Mouse (Mus musculus): ENCODE measurements around the gene D1Ertd622e. TPM values are rescaled to one million over a fixed set of nuclear protein-coding genes. Genes with fewer than 3 reads are reported as not detected.
A peak's percentile ranks its signal among the peaks of the same experiment; 100 is the strongest.

D1Ertd622e gene
- polyA plus RNA-seq, 1 experiment from 2014 or later, result 41.2 TPM

DNA sequence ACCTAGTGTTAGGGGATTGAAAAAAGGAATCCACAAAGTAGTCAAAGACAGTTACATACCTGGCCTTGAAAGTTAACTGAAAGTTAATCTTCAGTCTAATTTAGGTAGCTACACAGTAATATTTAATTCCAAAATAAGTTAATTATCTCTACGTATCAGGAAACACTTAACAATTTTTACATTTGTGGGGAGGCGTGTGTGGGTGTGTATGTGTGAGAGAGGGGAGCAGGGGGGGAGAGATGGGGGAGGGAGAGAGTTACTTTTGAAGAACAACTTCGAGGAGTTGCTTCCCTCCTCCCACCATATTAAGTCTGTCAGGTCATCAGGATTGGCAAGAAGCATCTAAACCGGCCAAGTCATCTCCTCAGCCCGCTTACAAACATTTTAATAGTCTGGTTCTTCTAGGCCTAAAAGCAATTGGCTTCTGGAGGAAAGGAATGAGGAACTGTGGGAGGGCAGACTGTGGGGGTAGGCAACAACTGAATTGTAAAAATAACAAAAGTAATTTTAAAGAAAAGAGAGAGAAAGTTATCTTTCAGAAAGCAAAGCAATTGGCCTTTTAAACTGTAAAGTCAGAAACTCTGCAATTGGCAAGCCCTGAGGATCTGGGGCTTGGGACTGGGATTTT is 29.9 kb downstream of the D1Ertd622e start:
- no peak for ATAC-seq (ENCODE audit: low read depth)
- Histone ChIP-seq H3K4me3 (no peak overlapping the region), H3K4me2 (no peak overlapping the region), H3K4me1 (replicated peaks) (peaks cover 19% of the 10 kb centered on the region), H3K27me3 (no peaks in the 10 kb centered on the region), H3K36me3 (no peaks in the 10 kb centered on the region), H3K27ac (replicated peaks) (no peak overlapping the region), H3K9me3 (no peaks in the 10 kb centered on the region), H3K9ac (no peak overlapping the region)
- WGBS, result 86% methylated on average over 5 of the region's 5 CpGs

- ATAC-seq (ENCODE audit: low read depth), result no peak
- 50% methylated on average over 5 of the region's 5 CpGs for WGBS
- Histone ChIP-seq H3K9me3 (no peaks in the 10 kb centered on the region), H3K4me3 (no peak overlapping the region), H3K27ac (replicated peaks) (no peak overlapping the region), H3K36me3 (no peaks in the 10 kb centered on the region), H3K4me1 (replicated peaks) (peaks cover 19% of the 10 kb centered on the region), H3K9ac (no peak overlapping the region), H3K4me2 (no peak overlapping the region), H3K27me3 (no peaks in the 10 kb centered on the region)
Observed at GRCm38 (mm10) chr1:97630146-97630545, 31.7 kb downstream of the D1Ertd622e start.

DNA sequence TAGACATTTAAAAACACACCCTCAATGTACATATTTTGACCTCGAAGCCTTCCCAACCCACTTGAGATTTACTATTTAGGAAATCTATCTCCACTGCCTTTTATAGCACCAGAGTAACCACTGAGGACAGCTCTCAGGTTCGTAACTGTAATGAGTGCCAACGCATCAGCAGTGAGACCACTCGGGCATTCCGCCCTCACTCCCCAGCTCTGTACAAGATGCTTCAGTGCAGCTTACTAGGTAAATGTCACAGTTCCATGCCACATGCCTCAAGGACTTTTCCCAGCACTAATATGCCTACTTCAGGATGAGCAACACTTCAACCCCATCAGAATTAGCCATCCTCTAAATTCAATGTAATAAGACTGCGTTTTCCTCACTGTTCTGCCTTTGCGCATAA is 33.0 kb downstream of the D1Ertd622e start:
- Histone ChIP-seq H3K9ac (no peak overlapping the region), H3K4me1 (replicated peaks) (peaks cover 19% of the 10 kb centered on the region), H3K9me3 (no peaks in the 10 kb centered on the region), H3K36me3 (no peaks in the 10 kb centered on the region), H3K4me2 (no peak overlapping the region), H3K27me3 (no peaks in the 10 kb centered on the region), H3K4me3 (no peak overlapping the region), H3K27ac (replicated peaks) (no peak overlapping the region)
- ATAC-seq (ENCODE audit: low read depth), result peak; percentile 38; the same call in 1 of the 2 replicates
- 65% methylated on average over 7 of the region's 7 CpGs for WGBS

DNA sequence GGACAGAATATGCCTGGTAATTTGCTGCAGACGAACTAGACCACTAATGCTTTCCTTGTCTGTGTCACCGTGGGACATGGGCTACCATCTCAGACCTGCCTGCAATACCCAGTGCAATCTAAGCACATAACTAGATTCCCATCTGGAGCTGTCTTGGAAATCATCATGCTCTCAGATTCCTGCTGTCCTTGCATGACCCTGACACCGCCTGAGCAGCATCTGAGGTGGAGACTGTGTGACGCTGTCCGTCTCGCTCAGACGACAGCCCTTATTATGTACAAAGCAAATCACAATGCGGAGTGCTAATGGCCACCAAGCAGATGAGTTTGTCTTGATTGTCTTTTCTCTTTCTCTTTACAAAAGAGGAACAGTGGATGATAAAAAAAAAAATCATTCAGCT is 33.9 kb downstream of the D1Ertd622e start:
- Histone ChIP-seq H3K9me3 (no peaks in the 10 kb centered on the region), H3K4me2 (no peak overlapping the region), H3K4me1 (replicated peaks) (peaks cover 23% of the 10 kb centered on the region), H3K27me3 (no peaks in the 10 kb centered on the region), H3K36me3 (no peaks in the 10 kb centered on the region), H3K27ac (replicated peaks) (no peak overlapping the region), H3K4me3 (no peak overlapping the region), H3K9ac (no peak overlapping the region)
- no peak for ATAC-seq (ENCODE audit: low read depth)
- 82% methylated on average over 8 of the region's 8 CpGs for WGBS

- no peak overlapping the region for H3K4me3 ChIP-seq
- ATAC-seq (ENCODE audit: low read depth), result no peak
- peaks cover 29% of the 10 kb centered on the region for H3K4me1 ChIP-seq (replicated peaks)
- H3K9me3 ChIP-seq, result no peaks in the 10 kb centered on the region
- WGBS, result 78% methylated on average over 6 of the region's 6 CpGs
- H3K36me3 ChIP-seq, result no peaks in the 10 kb centered on the region
- H3K27ac ChIP-seq (replicated peaks), result no peak overlapping the region
- no peak overlapping the region for H3K4me2 ChIP-seq
- H3K27me3 ChIP-seq, result no peaks in the 10 kb centered on the region
- no peak overlapping the region for H3K9ac ChIP-seq
Observed at GRCm38 (mm10) chr1:97625427-97625826, 36.4 kb downstream of the D1Ertd622e start.

DNA sequence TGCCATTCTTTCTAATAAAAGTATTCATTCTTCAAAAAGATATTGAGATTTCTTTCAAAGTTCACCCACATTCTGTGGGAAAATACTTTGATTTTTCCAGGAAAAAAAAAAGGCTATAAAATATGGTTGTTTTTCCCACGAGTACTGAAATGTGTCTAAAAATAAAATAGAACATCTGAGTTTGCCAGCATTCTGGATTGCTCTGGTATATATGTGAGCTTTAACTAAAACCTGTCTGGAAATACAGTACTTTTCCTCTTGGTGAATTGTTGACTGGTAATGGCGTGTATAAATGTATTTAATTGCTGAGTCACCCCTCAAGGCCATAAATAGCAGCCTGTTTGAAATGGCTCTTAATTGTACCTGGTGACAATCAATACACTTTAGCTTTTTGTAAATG is 37.5 kb downstream of the D1Ertd622e start:
- no peak for ATAC-seq (ENCODE audit: low read depth)
- 50% methylated on average over 2 of the region's 2 CpGs for WGBS
- peaks cover 23% of the 10 kb centered on the region for H3K4me1 ChIP-seq (replicated peaks)
- H3K27me3 ChIP-seq, result no peaks in the 10 kb centered on the region
- H3K27ac ChIP-seq (replicated peaks), result no peak overlapping the region
- H3K4me3 ChIP-seq, result no peak overlapping the region
- H3K9me3 ChIP-seq, result no peaks in the 10 kb centered on the region
- H3K9ac ChIP-seq, result no peak overlapping the region
- no peak overlapping the region for H3K4me2 ChIP-seq
- no peaks in the 10 kb centered on the region for H3K36me3 ChIP-seq

DNA sequence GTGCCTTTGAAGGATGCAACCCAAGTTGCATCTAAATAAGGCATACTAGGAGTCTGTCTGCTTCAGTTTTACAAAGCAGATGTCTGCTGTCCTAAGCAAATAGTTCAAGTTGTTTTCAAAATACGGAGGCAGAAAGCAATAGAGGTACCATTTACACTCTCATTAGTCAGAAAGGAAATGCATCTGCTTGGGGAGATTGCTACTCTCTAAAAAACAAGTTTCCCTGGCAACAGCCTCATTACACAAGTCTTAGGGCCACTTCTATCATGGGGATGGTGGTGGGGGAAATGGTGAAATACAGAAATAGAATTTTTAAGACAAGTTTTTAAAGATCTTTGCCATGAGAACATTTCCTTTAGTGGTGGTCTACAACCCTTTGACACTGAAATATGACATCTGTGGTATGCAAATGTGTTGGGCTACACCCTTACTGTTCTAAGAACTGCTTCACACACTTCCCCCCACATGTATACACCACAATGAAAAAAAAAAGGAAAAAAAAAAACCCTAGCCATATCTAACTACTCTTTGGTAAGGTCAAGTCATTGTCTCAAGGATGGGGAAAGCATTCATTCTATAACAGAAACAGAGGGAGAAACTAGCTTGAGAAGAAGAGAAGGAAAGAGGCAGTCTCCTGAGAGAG is 38.5 kb downstream of the D1Ertd622e start:
- peaks cover 12% of the 10 kb centered on the region for H3K4me1 ChIP-seq (replicated peaks)
- no peak overlapping the region for H3K4me2 ChIP-seq
- no peak overlapping the region for H3K4me3 ChIP-seq
- H3K9ac ChIP-seq, result no peak overlapping the region
- H3K9me3 ChIP-seq, result no peaks in the 10 kb centered on the region
- no peaks in the 10 kb centered on the region for H3K27me3 ChIP-seq
- no peaks in the 10 kb centered on the region for H3K36me3 ChIP-seq
- no peak for ATAC-seq (ENCODE audit: low read depth)
- 6% methylated on average over 1 of the region's 1 CpGs for WGBS
- H3K27ac ChIP-seq (replicated peaks), result no peak overlapping the region

- no peak for ATAC-seq (ENCODE audit: low read depth)
- Histone ChIP-seq H3K36me3 (no peaks in the 10 kb centered on the region), H3K4me1 (replicated peaks) (peaks cover 11% of the 10 kb centered on the region), H3K27me3 (no peaks in the 10 kb centered on the region), H3K4me3 (no peak overlapping the region), H3K4me2 (no peak overlapping the region), H3K9me3 (no peaks in the 10 kb centered on the region), H3K9ac (no peak overlapping the region), H3K27ac (replicated peaks) (no peak overlapping the region)
- WGBS, result 10% methylated on average over 5 of the region's 5 CpGs
Observed at GRCm38 (mm10) chr1:97622574-97623208, 39.2 kb downstream of the D1Ertd622e start.

GRCm38 (mm10) chr1:97619621-97620320 is 42.1 kb downstream of the D1Ertd622e start:
- Histone ChIP-seq H3K36me3 (no peaks in the 10 kb centered on the region), H3K9me3 (no peaks in the 10 kb centered on the region), H3K9ac (no peak overlapping the region), H3K27me3 (no peaks in the 10 kb centered on the region), H3K4me3 (no peak overlapping the region), H3K27ac (replicated peaks) (no peak overlapping the region), H3K4me2 (no peak overlapping the region), H3K4me1 (replicated peaks) (peaks cover 20% of the 10 kb centered on the region)
- ATAC-seq (ENCODE audit: low read depth), result no peak
- WGBS, result 64% methylated on average over 8 of the region's 8 CpGs

DNA sequence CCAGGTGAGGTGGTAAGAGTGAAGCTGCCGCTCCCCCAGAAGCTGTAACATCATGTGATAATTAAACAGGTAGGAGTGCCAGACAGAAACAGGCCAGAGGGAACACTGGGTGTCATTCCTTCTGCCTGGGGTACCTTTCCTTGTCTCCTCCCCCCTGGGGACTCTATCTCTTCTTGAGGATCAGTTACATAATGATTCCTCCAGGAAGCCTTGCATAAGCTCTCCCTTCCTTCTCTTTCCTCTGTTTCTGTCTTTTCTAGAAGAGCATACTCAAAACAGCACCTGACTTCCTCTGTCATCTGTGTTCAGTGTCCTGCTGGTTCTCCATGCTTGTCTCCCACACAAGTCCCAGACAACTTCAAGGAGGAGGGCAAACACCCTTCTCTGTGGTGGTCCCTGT is 46.3 kb downstream of the D1Ertd622e start:
- WGBS, result 96% methylated on average over 1 of the region's 1 CpGs
- no peaks in the 10 kb centered on the region for H3K9me3 ChIP-seq
- no peak for ATAC-seq (ENCODE audit: low read depth)

GRCm38 (mm10) chr1:97614531-97615462 is 47.1 kb downstream of the D1Ertd622e start:
- Histone ChIP-seq H3K9me3 (no peaks in the 10 kb centered on the region), H3K4me3 (no peak overlapping the region), H3K4me2 (no peak overlapping the region), H3K36me3 (no peaks in the 10 kb centered on the region), H3K9ac (no peak overlapping the region), H3K27me3 (no peaks in the 10 kb centered on the region), H3K27ac (replicated peaks) (no peak overlapping the region), H3K4me1 (replicated peaks) (peaks cover 9% of the 10 kb centered on the region)
- ATAC-seq (ENCODE audit: low read depth), result no peak
- 83% methylated on average over 11 of the region's 11 CpGs for WGBS

More for the DNA sequence above, 46.3 kb downstream of the D1Ertd622e start:
- Histone ChIP-seq H3K4me1 (replicated peaks) (peaks cover 9% of the 10 kb centered on the region), H3K4me3 (no peak overlapping the region), H3K4me2 (no peak overlapping the region), H3K27me3 (no peaks in the 10 kb centered on the region), H3K9ac (no peak overlapping the region), H3K36me3 (no peaks in the 10 kb centered on the region), H3K27ac (replicated peaks) (no peak overlapping the region)
